Mouse (Mus musculus) large intestine, adult 2 months (tissue): ENCODE data around the gene Ak1. TPM values are rescaled to one million over a fixed set of nuclear protein-coding genes. Genes with fewer than 3 reads are reported as not detected.

ENCODE experiments used
- DNase-seq: peaks from one replicate; pipeline ENCODE4 v3.0.0-alpha.2; 2012; ENCODE audit warnings: low read depth, low spot score
- WGBS: fragments of 180-500 bp; shearing (Covaris S2); methylation state at CpG from one replicate; pipeline ENCODE4 v1.1.7; 2018; 5-methylcytosine and 5-hydroxymethylcytosine counted together
- polyA plus RNA-seq: library from polyadenylated mRNA; depleted of rRNA; stranded (reverse); fragments of >200 nt; gene quantifications from 2 replicates; pipeline ENCODE4 v1.2.3, GENCODE M21; 2012; rRNA removed

Ak1 gene
- 5.9 and 9.1 TPM in 2 replicates for polyA plus RNA-seq

DNA sequence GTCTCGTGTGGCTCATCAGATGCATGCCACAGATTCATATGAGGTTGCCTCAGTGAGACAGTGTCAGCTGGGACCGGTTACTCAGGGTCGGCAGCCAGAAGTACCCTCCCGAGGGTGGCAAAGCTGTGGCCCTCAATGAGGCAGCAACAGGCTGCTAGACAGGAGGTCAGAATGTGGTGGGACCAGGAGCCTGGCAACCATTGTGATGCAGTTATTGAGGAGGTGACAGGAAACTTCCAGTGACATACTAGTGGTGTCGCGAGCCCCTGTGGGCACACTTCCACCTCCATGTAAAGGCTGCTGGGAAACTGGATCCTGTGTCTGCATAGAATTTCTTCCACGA lies at the start of gene Ak1:
Ak1 (plus strand) TSS at position 242 of the 343 bp plus-strand sequence.
- WGBS, result 38% methylated on average over 7 of the region's 7 CpGs
- no peak for DNase-seq

DNA sequence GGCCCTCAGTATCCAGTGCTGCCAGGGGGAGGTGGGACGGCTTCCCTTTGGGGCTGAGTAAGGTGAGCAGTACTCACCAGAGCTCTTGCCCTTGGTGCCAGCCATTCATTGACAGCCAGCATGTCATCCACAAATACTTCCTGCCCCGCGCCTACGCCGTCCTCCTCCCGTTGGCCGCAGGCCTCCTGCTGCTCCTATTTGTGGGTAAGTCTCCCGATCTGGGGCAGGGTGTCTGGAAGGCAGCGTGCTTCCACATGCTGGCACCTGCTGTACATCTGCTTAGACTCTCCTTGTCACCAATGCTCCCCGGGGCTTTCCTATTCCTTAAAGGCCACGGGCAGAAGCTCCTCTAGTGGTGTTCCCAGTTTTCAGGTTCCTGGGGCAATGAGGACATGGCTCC lies 49.4 kb upstream of the Ak1 start:
- DNase-seq, result no peak
- 88% methylated on average over 11 of the region's 11 CpGs for WGBS

DNA sequence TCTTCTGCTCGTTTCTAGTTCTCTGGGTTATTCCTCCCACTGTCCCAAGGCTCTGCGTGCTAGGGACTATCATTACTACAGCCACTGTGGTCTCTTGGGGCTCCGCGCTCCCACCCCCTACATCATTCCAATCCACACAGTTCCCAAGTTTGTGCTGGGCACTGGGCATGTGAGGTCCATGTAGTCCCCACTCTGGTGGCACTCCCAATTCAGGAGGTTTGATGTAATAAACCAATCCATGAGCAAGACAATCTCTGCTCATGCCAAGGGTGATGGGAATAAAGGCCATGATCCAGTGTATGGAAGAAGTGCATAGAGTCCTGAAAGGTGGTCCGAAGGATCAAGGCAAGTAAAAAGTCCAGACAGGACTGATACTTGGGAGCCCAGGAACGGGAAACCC lies 47.1 kb upstream of the Ak1 start, which contains the start of gene Pip5kl1:
Pip5kl1 (plus strand) TSS at position 301 of the 400 bp plus-strand sequence.
- no peak for DNase-seq
- WGBS, result 73% methylated on average over 6 of the region's 6 CpGs

DNA sequence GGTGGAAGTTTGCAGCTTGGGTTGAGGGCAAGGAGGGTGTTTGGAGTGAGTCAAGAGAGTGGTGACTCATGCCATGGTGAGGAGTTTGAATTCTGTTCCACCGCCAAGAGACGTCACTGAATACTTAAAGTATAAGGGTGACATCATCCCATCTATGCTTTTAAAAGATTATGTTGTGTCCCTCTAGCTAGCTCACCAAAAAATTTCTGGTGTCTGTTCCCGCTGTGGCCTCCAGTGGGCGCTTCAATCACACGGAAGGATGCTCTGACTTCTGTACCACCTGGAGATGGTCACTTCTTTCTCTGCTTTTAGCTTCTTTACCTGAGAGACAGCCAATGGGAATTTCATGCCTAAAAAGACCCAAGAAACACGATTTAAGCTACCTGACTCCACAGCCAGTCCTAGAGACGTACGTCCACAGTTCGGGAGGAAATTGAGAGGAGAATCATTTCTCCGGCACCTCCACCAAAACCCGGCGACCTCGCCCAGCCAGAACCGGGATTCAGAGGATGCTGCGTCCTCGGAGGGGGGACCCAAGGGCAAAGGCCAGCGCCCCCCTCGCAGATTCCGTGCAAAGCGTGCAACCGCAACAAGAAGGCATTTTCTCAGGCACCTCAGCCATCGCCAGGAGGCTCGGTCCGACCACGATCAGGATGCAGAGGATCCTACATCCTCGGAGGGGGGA lies 46.5 kb upstream of the Ak1 start:
- 5% methylated on average over 26 of the region's 26 CpGs for WGBS
- DNase-seq, result no peak

DNA sequence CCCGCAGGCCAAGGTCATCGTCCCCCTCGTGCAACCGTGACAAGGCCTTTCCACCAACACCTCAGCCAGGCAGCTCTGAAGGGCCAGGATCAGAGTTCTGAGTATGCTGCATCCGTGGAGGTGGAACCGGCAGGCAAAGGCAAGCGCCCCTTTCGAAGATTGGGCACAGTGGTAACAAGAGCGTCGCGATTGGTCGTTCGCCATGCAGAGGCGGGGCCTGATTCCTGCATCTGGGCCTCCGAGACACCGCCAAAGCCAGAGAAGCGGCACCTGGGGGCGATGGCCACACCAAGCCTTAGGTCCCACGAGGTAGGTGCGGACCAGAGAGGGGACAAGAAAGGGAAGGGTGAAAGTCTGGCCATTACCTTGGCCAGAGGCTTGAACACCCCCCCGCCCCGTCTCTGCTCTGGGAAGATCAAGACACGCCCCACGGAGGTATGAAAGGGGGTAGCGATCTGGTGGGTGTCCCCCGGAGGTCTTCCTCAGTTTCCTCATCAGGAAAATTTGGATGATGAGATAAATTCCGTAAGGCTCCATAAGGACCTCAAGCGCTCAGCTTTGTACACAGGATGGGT lies 45.9 kb upstream of the Ak1 start, which contains the start of gene 9430097D07Rik:
9430097D07Rik (minus strand) TSS at position 99 of the 575 bp plus-strand sequence.
- DNase-seq, result no peak
- WGBS, result 21% methylated on average over 28 of the region's 28 CpGs

DNA sequence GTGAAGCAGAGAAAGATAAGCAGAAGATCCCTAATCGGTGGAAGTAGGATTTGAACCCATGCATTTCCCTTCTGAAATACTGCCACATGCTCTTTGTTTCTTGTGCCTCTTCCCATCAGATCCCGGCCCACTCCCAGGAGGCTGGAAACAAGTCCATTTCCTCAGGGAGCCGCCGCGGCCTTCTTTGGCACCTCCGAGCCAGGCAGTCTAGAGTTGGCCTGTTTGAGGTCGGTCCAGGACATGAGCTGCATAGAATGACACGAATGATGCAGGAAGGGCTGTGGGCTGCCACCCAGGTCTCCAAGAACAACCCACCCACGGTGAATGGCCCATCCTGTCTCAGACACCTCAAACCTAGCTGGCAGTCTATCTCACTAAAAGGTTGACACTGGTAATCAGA lies 45.0 kb upstream of the Ak1 start:
- WGBS, result 89% methylated on average over 9 of the region's 9 CpGs
- DNase-seq, result no peak

DNA sequence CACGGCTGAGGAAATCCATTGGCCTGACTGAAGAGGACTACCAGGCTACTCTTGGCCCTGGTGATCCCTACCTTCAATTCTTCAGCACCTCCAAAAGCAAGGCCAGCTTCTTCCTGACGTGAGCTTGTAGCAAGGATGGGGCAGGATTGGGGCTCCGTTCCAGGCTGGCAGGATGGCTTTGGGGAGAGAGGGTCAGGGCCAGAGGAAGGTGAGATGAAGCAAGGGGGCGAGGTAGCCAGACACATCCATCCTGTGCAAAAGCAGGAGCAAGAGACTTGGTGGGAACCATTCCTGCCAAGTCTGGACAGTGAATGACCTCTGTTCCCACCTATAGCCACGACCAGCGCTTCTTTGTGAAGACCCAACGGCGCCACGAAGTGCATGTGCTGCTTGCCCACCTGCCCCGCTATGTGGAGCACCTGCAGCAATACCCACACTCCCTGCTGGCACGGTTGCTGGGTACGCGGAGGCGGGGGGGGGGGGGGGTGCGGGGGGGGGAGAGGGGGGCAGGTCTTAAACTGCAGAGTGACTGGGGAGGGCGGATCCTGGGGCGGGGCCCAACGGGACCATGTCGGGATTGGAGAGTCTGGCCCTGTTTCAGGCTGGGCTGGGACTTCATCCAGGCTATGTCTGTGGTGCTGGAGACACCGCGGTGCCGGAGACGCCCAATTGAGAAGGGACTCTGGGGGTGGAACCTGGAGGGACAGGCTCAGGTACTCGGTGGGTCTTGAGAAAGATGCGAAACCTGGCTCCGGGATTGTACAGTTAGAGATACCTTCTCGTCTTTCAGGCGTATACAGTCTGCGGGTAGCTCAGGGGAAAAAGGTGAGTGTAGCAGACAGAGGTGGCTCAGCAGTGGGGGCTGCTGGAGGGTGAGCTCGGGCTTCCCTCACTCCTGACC lies 43.2 kb upstream of the Ak1 start:
- WGBS, result 31% methylated on average over 25 of the region's 30 CpGs
- DNase-seq, result no peak

DNA sequence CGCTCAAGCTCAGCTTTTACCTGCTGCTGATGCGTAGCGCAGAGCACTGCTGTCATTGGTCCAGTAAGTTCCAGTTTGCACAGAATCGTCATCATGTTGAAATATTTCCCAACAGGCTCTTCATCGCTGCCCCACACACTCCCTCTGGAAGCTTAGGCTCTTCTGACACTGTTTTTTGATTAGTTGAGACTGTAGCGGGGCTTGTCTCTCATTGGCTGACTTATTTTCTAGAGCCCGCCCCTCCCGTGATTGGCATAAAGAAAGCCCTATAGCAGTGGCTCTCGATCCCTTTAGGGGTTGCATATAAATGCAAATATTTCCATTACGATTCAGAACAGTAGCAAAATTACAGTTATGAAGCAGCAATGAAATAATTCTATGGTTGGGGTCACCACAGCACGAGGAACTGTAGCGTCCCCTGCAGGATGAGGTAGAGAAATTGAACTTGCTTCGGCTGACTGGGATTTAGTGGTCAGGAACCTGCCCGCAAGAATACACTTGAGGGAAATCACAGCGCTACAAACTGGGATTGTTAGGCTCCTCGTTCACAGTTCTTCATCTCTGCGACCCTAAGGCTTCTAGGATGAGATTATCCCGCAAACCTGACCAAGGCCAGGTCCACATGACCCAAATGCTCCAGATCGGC lies 40.0 kb upstream of the Ak1 start:
- DNase-seq, result no peak
- 63% methylated on average over 19 of the region's 19 CpGs for WGBS

DNA sequence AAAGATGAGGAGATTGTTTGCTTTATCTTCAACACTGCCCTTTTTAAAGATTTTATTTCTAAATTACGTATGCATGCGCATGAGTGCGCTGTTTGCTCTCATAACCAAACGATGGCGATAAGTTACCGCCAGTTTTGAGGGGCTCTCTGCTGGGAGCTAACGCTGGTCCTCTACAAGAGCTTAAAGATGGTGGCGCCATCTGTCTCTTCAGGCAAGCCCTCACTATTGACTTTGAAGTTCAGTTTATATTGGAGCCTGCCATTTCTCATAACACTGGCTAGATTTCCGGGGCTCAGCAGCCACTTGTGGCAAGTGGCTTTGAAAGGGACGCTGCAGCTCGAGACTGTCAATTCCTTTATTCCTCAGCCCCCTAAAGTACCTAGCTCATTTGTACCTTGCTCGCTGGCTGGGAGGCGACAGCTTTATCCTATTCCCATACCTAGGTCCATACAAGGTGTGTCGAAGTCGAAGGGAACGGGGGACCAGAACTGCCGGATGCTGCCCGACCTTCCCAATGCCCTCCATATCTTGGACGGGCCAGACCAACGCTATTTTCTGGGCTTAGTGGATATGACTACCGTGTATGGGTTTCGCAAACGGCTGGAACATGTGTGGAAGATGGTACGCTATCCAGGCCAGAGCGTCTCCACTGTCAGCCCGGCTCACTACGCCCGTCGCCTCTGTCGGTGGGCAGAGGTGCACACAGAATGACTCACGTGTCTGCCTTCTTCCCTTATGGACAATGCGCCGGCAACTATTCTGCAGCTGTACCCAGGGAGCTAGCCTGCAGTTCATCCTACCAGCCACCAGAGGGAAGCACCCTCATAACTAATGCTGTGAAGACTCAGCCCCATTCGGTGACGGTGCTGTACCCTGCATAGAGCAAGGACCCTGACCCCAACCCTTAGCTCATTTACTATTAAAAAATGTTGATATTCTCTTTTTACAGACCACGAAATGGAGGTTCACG lies 38.4 kb upstream of the Ak1 start:
- DNase-seq, result no peak
- WGBS, result 15% methylated on average over 37 of the region's 37 CpGs

DNA sequence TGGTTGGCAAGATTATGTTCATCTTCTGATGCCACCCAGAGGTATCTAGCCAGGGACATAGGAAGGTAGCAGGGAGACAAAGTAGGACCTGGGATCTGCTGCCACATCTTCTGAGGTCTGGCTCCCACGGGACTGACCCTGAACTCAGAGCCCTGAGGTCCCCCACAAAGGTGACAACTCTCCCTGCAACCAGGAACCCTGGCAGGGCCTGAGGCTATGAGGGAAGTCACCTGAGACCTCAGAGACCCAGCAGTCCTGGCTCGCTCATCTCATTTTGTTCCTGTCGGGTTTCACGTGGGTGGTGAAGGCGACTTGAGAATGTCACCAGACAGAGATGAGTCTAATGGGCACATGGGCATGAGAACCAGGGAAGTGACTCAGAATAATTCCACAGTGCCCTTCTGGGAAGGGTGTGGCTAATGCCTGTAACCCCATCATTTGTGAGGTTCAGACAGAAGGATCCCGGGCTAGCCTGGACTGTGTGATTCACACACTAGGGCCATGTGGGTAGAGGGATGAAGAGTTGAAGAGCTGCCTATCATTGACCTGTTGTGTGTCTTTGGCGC lies 36.3 kb upstream of the Ak1 start:
- DNase-seq, result no peak
- 90% methylated on average over 7 of the region's 7 CpGs for WGBS

DNA sequence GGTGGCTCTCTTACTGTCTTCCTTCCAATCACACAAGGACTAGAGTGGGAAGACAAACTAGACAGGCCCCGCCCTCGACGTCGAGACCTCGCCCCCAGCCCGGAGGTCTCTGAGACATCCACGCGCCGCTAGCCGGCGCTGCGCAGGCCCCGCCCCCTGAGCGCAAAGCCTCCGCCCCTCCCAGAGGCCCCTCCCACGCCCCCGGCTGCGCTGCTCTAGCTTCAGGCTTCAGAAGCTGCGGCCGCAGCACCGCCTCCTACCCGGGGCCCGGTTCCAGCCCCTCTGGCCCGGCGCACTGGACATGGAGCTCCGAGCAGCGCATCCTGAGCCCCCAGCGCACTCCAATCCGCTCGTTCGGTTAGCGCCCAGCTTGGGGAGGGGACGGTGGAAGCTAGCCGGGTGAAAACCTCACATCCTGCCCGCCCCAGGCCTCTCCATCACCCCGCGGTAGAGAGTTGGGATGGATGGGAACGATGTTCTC lies 34.6 kb upstream of the Ak1 start, which contains the start of gene St6galnac4:
St6galnac4 (plus strand) TSS at position 225 of the 481 bp plus-strand sequence.
- DNase-seq, result no peak
- 1% methylated on average over 38 of the region's 38 CpGs for WGBS

DNA sequence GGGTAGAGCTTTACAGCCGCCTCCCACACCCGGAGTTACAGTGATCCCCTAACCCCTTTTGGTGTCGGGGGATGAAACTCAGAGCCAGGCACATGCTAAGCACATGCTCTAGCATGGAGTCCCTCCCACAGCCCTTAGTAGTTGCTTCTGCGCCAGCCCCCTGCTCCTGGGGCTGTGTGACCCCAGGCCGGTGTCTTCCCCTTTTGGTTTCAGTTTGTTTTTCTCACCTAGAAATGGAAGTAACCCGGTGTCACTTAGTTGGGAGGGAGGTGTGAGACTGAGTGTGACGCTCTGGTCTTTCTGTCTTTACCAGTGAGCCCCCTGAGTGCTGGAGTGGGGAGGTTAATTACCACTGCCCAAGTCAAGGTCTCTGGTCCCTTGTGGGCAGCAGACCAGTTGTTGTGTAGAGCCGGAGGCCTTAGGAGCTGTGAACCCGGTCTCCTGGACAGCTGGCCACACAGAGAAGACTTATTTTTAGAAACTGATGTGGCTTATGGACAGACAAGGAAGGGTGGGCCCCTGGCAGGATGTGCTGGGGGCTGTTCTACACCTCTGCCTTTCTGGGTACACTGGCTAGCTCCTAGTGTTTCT lies 33.7 kb upstream of the Ak1 start:
- WGBS, result 29% methylated on average over 9 of the region's 9 CpGs
- DNase-seq, result no peak

DNA sequence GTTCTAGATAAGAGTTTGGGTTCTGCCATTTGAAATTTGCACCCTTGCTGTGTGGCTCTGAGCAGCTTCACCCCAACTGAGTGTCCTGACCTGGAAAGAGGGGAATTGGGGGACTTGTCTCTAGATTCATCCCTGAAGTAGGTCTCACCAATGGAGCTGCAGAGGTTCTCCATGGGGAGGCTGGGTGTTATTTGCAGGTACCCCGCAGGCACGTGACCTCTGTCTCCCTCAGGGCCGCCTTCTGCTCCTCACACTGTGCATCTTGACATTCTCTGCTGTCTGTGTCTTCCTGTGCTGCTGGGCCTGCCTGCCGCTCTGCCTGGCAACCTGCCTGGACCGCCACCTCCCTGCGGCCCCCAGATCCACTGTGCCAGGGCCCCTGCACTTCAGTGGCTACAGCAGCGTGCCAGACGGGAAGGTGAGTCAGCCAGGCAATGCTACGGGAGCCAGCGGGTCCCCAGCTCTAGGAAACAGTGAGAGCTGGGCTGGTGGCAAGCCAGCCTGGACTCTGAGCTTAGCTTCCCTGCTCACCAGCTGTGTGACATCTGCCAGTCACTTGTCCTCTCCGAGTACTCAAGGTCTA lies 32.3 kb upstream of the Ak1 start:
- DNase-seq, result no peak
- 46% methylated on average over 11 of the region's 11 CpGs for WGBS

DNA sequence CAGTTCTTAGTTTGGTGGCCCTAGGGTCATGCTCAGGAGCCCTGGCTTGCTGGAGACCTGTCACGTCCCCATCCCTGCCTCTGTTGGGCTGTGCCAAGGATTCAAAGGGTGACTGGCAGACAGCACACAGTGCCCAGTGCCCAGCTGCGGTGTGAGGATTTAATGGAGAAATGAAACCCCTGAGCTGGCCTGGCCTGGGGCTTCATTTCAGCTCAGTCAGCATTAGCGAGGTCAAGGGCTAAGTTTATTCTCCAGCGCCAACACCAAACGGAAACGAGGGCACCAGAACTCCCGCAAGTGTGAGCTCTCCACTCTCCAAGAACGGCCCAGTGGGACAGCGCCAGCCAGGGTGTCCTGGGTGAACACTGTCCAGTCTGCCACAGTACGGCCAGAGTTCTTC lies 31.3 kb upstream of the Ak1 start:
- 72% methylated on average over 10 of the region's 10 CpGs for WGBS
- DNase-seq, result no peak

DNA sequence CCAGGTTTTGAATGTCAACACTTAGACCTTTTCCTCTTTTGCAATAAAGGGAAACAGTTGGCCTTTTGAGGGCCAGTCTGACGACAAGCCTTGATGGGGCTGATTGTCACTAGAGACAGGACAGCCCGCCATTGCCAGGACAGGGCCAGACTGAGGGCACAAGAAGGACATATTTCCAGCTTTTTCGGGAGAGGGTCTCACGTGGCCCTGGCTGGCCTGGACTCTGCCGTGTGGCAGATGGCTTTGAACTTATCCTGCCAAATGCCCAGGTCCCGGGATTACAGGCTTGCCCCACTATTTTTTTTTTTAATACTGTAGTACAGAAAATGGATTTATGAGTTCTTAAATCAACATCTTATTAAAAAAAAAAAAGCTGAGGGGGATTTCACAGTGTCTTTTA lies 30.3 kb upstream of the Ak1 start:
- no peak for DNase-seq
- WGBS, result 42% methylated on average over 6 of the region's 6 CpGs

DNA sequence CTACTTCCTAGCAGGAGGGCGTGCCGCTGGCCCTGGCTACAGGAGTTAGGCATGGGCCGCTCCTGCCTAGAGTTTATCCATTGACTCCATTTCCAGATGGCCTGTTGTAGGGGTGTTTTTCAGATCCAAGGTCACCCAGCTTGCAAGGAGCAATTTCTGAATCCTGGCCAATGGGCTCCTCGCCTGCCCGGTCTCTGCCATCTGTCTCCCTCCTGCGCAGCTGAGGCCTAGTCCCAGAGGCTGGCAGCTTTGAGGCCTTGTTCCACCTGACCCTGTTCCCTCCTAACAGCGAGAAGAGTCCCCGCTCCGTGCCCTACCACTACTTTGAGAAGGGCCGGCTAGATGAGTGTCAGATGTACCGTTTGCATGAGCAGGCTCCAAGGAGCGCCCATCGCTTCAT lies 24.8 kb upstream of the Ak1 start:
- 67% methylated on average over 13 of the region's 13 CpGs for WGBS

DNA sequence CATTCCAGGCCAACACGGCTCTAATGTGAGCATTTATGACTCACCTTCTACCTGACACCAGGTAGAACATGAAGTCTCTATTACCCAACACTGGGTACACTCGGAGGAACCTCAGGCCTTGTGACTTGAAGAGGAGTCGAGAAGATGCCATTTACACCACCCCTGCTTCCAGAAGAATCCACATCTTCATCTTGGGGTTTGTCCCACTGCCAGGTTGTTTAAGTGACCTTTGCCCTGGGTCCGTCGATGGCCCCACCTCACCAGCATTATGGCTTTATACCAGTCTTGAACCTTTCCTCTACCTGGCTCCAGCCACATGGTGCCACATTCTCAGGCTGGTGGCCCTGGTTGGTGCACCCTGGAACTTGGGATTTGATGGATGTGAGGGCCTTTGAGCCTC lies 24.3 kb upstream of the Ak1 start:
- 36% methylated on average over 5 of the region's 5 CpGs for WGBS
- DNase-seq, result no peak

More for the DNA sequence above, 24.8 kb upstream of the Ak1 start:
- no peak for DNase-seq

DNA sequence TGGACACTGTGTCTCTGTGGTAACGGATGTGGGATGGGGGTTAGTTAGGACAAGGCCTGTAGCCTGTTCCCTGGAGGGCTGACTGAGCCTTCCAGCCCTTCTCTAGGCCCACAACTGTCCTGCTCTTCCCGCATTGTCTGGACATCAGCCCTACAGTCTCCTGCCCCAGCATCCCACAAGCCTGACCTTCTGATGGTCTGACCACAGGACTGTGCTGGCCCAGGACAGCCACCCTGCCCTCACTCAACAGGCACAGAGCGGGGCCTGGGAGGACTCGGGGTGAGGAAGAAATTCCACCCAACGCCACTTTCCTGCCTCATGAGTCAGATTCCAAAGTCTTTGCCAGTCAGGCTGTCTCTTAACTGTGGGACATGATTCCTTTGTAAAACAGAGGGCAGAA lies 23.9 kb upstream of the Ak1 start:
- DNase-seq, result no peak
- 50% methylated on average over 5 of the region's 5 CpGs for WGBS
